ENCODE assay signal across 8 mouse cellular contexts in genomic region chr4:143280166-143280565, GRCm38 (mm10). TPM values are rescaled to one million over a fixed set of nuclear protein-coding genes. Genes with fewer than 3 reads are reported as not detected.
A peak's percentile ranks its signal among the peaks of the same experiment; 100 is the strongest.
DNase-seq lines count a peak whose midpoint lies in the region; ATAC-seq lines count a peak whose summit lies in the region.

No protein-coding gene starts in this region.

- H3K27me3 ChIP-seq in heart, embryonic 15.5 days = no peaks in the 10 kb centered on the region
- no peaks in the 10 kb centered on the region for H3K27me3 ChIP-seq in limb, embryonic 15.5 days
- H3K27me3 ChIP-seq in neural tube, embryonic 12.5 days (replicated peaks) = no peaks in the 10 kb centered on the region

- H3K27ac ChIP-seq in heart, embryonic 15.5 days = peak overlapping the region; percentile 47
- peak overlapping the region; percentile 81 for H3K27ac ChIP-seq in limb, embryonic 15.5 days
- peak overlapping the region; percentile 60 for H3K27ac ChIP-seq in neural tube, embryonic 12.5 days

- H3K4me2 ChIP-seq in heart, embryonic 15.5 days = no peak overlapping the region
- no peak overlapping the region for H3K4me2 ChIP-seq in limb, embryonic 15.5 days
- peak overlapping the region; percentile 20; the same call in 1 of the 2 replicates for H3K4me2 ChIP-seq in neural tube, embryonic 12.5 days (replicated peaks)

- peaks cover 21% of the 10 kb centered on the region for H3K4me1 ChIP-seq in heart, embryonic 15.5 days (replicated peaks)
- H3K4me1 ChIP-seq in limb, embryonic 15.5 days = peaks cover 26% of the 10 kb centered on the region
- H3K4me1 ChIP-seq in neural tube, embryonic 12.5 days = peaks cover 28% of the 10 kb centered on the region

- intact Hi-C loops in left cerebral cortex, postnatal 14 days (cut with DNase I) = no loop called here
- intact Hi-C loops in left cerebral cortex, postnatal 36 days (cut with DNase I) = no loop called here

- H3K4me3 ChIP-seq in heart, embryonic 15.5 days = no peak overlapping the region
- H3K4me3 ChIP-seq in limb, embryonic 15.5 days = no peak overlapping the region
- H3K4me3 ChIP-seq in neural tube, embryonic 12.5 days = no peak overlapping the region

- peak; percentile 34 to 52 for DNase-seq in left cerebral cortex, postnatal 14 days (ENCODE audit: low spot score in 2 of 2)
- DNase-seq in left cerebral cortex, postnatal 36 days (ENCODE audit: low spot score in 2 of 2) = no peak
- peak; percentile 71 for DNase-seq in embryo, embryonic 10.5 days (ENCODE audit: low spot score)
- DNase-seq in urinary bladder, postnatal 10 days (ENCODE audit: low spot score) = no peak

- ATAC-seq in heart, embryonic 15.5 days (replicated peaks; ENCODE audit: insufficient number of reproducible peaks, insufficient read depth, low FRiP score, low read depth) = no peak
- ATAC-seq in limb, embryonic 15.5 days (ENCODE audit: insufficient number of reproducible peaks, low FRiP score, low TSS enrichment, low read depth) = no peak
- peak; percentile 30 for ATAC-seq in neural tube, embryonic 12.5 days (ENCODE audit: low FRiP score, low read depth)
- ATAC-seq in frontal cortex, adult (ENCODE audit: low TSS enrichment) = no peak

- H3K9me3 ChIP-seq in heart, embryonic 15.5 days (replicated peaks) = no peaks in the 10 kb centered on the region
- no peaks in the 10 kb centered on the region for H3K9me3 ChIP-seq in limb, embryonic 15.5 days
- H3K9me3 ChIP-seq in neural tube, embryonic 12.5 days = no peaks in the 10 kb centered on the region

- no peaks in the 10 kb centered on the region for H3K36me3 ChIP-seq in heart, embryonic 15.5 days
- no peaks in the 10 kb centered on the region for H3K36me3 ChIP-seq in limb, embryonic 15.5 days
- peaks cover 5% of the 10 kb centered on the region for H3K36me3 ChIP-seq in neural tube, embryonic 12.5 days

- no peak overlapping the region for H3K9ac ChIP-seq in heart, embryonic 15.5 days
- no peak overlapping the region for H3K9ac ChIP-seq in limb, embryonic 15.5 days
- H3K9ac ChIP-seq in neural tube, embryonic 12.5 days = no peak overlapping the region

- WGBS in heart, embryonic 15.5 days = 76% methylated on average over 3 of the region's 3 CpGs
- WGBS in limb, embryonic 15.5 days = 90% methylated on average over 3 of the region's 3 CpGs
- 85% methylated on average over 3 of the region's 3 CpGs for WGBS in neural tube, embryonic 12.5 days

RNA-seq across cellular contexts. Expression of gene Pdpn, which starts 19.2 kb away (rescaled TPM):
- total RNA-seq in left cerebral cortex, postnatal 14 days (2021) = 10 to 100 TPM; 11.7 to 12.7 TPM
- total RNA-seq in left cerebral cortex, postnatal 36 days (2021) = 10 to 100 TPM; 13.3 to 15.1 TPM
- 22.9 and 26.6 TPM in 2 replicates for polyA plus RNA-seq in heart, embryonic 15.5 days (2015; fragmentation: Nextera tagmentation; extraction: Ambion mirVana)
- 64.0 and 70.4 TPM in 2 replicates for polyA plus RNA-seq in limb, embryonic 15.5 days (2015; fragmentation: Nextera tagmentation; extraction: Ambion mirVana)
- 116 and 121 TPM in 2 replicates for polyA plus RNA-seq in neural tube, embryonic 12.5 days (2016; fragmentation: Nextera tagmentation; extraction: Ambion mirVana)

Comparison
In these comparisons a context has a peak if more than half of its experiments do, and no peak if none do; other contexts are left out.
1. DNase-seq: peak in left cerebral cortex, postnatal 14 days (2 of 2) and embryo, embryonic 10.5 days (single experiment); none in left cerebral cortex, postnatal 36 days (0 of 2) and urinary bladder, postnatal 10 days (single experiment).
2. Peak in every context shown above with its lines, with median percentiles within 50 percentile points of each other: H3K27ac ChIP-seq.